Mouse (Mus musculus): ENCODE data around the gene Tulp4. TPM values are rescaled to one million over a fixed set of nuclear protein-coding genes. Genes with fewer than 3 reads are reported as not detected.

Gene Tulp4
- polyA plus RNA-seq, 1 experiment from 2014 or later, result 113 TPM

DNA sequence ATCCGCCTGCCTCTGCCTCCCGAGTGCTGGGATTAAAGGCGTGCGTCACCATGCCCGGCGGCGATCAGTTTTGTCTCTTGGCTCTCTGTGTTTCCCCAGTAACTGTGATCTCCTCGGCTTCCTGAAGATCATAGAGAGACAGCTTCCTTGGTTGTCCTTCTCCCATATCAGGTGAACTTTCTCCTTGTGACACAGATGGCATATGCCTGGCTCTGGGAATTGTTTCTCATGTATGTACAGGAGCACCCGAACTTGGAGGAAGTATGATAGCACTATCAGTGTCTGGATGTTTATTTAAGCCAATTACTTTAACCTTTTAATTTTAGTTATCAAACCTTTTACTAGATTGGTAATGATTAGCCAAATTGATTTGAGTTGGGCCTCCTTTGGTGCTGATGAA is 8.8 kb downstream of the Tulp4 start:
- 94% methylated on average over 9 of the region's 9 CpGs for WGBS
- no peak overlapping the region for H3K27ac ChIP-seq (ENCODE audit: low read depth, low read length)

DNA sequence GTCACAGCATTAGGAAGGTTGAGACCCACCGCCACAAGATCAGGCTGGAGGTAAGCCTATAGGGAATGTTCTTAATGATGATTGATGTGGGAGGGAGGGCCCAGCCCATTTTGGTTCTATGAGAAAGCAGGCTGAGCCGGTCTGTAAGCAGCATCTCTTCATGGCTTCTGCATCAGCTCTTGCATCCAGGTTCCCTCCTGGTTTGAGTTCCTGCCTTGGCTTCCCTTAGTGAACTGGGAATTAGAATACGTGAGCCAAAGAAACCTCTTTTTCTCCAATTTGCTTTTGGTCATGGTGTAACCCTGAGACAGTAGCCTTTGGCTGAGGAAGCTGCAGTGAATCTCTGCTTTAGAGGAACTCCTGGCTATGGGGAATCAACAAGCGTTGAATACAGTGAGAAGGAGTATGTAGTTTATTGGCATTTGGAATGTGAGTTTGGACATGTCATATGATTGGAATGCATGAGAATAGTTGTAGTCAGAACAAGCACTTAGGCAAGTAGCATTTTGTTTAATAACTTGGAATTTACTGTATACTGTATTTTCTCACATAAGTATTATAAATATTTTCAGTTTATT is 11.0 kb downstream of the Tulp4 start:
- peaks cover 3% of the 10 kb centered on the region for H3K36me3 ChIP-seq (ENCODE audit: control insufficient read depth, insufficient read depth, low read length)
- no peaks in the 10 kb centered on the region for H3K27me3 ChIP-seq (replicated peaks; ENCODE audit: control insufficient read depth, insufficient read depth, low read length)
- peaks cover 3% of the 10 kb centered on the region; the same call in 1 of the 2 replicates for H3K4me1 ChIP-seq (ENCODE audit: control insufficient read depth, insufficient read depth, low read depth, low read length)
- no peaks in the 10 kb centered on the region for H3K9me3 ChIP-seq (ENCODE audit: control insufficient read depth, low read length)
- ATAC-seq, result no peak
- no peak overlapping the region for H3K4me3 ChIP-seq (ENCODE audit: low read length)
- H3K4me2 ChIP-seq (ENCODE audit: low read length), result no peak overlapping the region
- H3K27ac ChIP-seq (ENCODE audit: low read depth, low read length), result no peak overlapping the region
- WGBS, result 69% methylated on average over 4 of the region's 4 CpGs
- H3K9ac ChIP-seq (ENCODE audit: low read depth, low read length), result no peak overlapping the region

More for the DNA sequence above, 8.8 kb downstream of the Tulp4 start:
- H3K4me1 ChIP-seq (ENCODE audit: control insufficient read depth, insufficient read depth, low read depth, low read length), result peaks cover 3% of the 10 kb centered on the region; the same call in 1 of the 2 replicates
- no peak overlapping the region for H3K9ac ChIP-seq (ENCODE audit: low read depth, low read length)
- no peak overlapping the region for H3K4me2 ChIP-seq (ENCODE audit: low read length)
- H3K36me3 ChIP-seq (ENCODE audit: control insufficient read depth, insufficient read depth, low read length), result no peaks in the 10 kb centered on the region; the same call in 1 of the 2 replicates
- no peaks in the 10 kb centered on the region for H3K27me3 ChIP-seq (replicated peaks; ENCODE audit: control insufficient read depth, insufficient read depth, low read length)
- H3K4me3 ChIP-seq (ENCODE audit: low read length), result no peak overlapping the region
- ATAC-seq, result no peak
- no peaks in the 10 kb centered on the region for H3K9me3 ChIP-seq (ENCODE audit: control insufficient read depth, low read length)

DNA sequence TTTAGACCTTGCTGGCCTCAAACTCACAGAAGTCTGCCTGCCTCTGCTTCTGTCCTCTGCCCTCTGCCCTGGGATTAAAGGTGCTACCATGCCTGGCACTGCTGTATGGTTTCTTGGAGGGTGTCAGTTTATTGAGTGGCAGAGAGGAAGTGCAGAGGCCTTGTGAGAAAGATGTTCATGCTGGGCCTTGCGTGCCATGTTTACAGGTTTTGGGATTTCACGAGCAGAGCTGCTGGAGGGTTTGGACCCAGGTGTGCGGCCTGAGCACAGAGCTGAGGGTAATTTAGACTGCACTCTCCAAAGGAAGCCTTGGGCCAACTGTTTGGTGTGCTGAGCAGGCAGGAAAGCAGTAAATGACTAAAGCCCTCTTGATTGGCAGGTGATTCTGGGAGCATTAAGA is 11.7 kb downstream of the Tulp4 start:
- Histone ChIP-seq H3K4me2 (ENCODE audit: low read length) (no peak overlapping the region), H3K36me3 (ENCODE audit: control insufficient read depth, insufficient read depth, low read length) (peaks cover 9% of the 10 kb centered on the region), H3K27ac (ENCODE audit: low read depth, low read length) (no peak overlapping the region), H3K27me3 (replicated peaks; ENCODE audit: control insufficient read depth, insufficient read depth, low read length) (no peaks in the 10 kb centered on the region), H3K9ac (ENCODE audit: low read depth, low read length) (no peak overlapping the region), H3K4me1 (ENCODE audit: control insufficient read depth, insufficient read depth, low read depth, low read length) (peaks cover 3% of the 10 kb centered on the region; the same call in 1 of the 2 replicates), H3K9me3 (ENCODE audit: control insufficient read depth, low read length) (no peaks in the 10 kb centered on the region), H3K4me3 (ENCODE audit: low read length) (no peak overlapping the region)
- 74% methylated on average over 3 of the region's 3 CpGs for WGBS
- ATAC-seq, result no peak

DNA sequence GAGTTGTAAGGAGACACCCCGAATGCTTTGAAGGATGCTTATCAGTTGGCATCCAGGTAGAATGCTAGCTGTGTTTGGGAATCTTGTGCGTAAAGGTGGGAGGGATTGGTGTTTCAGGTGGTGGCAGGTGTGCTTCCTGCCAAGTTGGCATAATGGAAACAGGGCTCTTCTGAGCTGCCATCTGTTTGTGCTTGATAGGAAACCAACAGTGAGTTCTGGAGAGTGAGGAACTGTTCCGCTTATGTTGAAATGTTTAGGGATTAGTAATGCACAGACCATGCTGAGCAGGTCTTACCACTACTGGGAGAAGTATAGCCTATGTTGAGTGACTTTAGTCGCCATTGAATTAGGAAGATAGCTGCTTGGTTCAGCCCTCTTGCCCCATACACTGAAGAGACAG is 12.6 kb downstream of the Tulp4 start:
- Histone ChIP-seq H3K9me3 (ENCODE audit: control insufficient read depth, low read length) (no peaks in the 10 kb centered on the region), H3K27me3 (replicated peaks; ENCODE audit: control insufficient read depth, insufficient read depth, low read length) (no peaks in the 10 kb centered on the region), H3K36me3 (ENCODE audit: control insufficient read depth, insufficient read depth, low read length) (peaks cover 12% of the 10 kb centered on the region), H3K4me1 (ENCODE audit: control insufficient read depth, insufficient read depth, low read depth, low read length) (peaks cover 3% of the 10 kb centered on the region; the same call in 1 of the 2 replicates), H3K27ac (ENCODE audit: low read depth, low read length) (no peak overlapping the region), H3K4me3 (ENCODE audit: low read length) (no peak overlapping the region), H3K9ac (ENCODE audit: low read depth, low read length) (no peak overlapping the region), H3K4me2 (ENCODE audit: low read length) (no peak overlapping the region)
- WGBS, result 79% methylated on average over 4 of the region's 4 CpGs
- ATAC-seq, result no peak

DNA sequence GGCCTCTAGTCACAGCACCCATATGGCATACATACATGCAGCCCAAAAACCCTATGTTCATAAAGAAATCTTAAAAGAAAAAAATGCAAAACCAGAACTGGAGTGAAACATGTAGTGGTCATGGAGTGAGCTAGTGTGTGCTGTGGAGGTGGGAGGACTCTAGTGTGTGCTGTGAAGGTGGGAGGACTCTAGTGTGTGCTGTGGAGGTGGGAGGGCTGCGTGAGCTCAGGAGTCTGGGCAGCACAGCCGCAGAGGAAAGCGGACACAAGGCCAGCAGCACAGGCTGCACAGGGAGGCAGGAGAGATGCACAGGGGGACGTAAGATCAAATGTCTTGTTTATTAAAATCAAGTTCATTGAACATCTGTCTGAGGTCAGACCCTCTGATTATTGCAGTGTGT is 17.5 kb downstream of the Tulp4 start:
- 87% methylated on average over 4 of the region's 4 CpGs for WGBS
- Histone ChIP-seq H3K27me3 (replicated peaks; ENCODE audit: control insufficient read depth, insufficient read depth, low read length) (no peaks in the 10 kb centered on the region), H3K4me2 (ENCODE audit: low read length) (no peak overlapping the region), H3K9me3 (ENCODE audit: control insufficient read depth, low read length) (no peaks in the 10 kb centered on the region), H3K27ac (ENCODE audit: low read depth, low read length) (no peak overlapping the region), H3K4me3 (ENCODE audit: low read length) (no peak overlapping the region), H3K36me3 (ENCODE audit: control insufficient read depth, insufficient read depth, low read length) (peaks cover 16% of the 10 kb centered on the region), H3K9ac (ENCODE audit: low read depth, low read length) (no peak overlapping the region), H3K4me1 (ENCODE audit: control insufficient read depth, insufficient read depth, low read depth, low read length) (no peaks in the 10 kb centered on the region)
- no peak for ATAC-seq

DNA sequence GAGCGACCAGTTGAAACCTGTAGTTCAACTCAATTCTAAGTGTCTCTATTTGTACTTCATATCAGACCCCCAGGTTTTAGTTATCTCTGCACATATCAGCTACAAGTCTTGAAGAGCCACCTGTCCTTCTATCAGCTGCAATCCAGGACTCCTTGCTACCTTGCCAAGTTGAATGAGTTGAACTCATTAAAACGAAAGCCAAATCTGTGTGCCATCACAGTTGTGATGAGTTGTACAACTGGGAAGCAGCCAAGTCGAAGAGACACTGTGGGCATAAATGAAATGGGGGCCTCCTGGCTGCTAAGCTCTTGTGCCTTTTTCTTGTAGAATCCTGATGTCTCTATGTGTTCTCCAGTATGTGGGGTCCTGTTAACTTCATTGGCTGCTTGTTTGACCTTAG is 19.2 kb downstream of the Tulp4 start:
- Histone ChIP-seq H3K9me3 (ENCODE audit: control insufficient read depth, low read length) (no peaks in the 10 kb centered on the region), H3K9ac (ENCODE audit: low read depth, low read length) (no peak overlapping the region), H3K36me3 (ENCODE audit: control insufficient read depth, insufficient read depth, low read length) (peaks cover 16% of the 10 kb centered on the region), H3K27me3 (replicated peaks; ENCODE audit: control insufficient read depth, insufficient read depth, low read length) (no peaks in the 10 kb centered on the region), H3K4me3 (ENCODE audit: low read length) (no peak overlapping the region), H3K4me2 (ENCODE audit: low read length) (no peak overlapping the region), H3K4me1 (ENCODE audit: control insufficient read depth, insufficient read depth, low read depth, low read length) (no peaks in the 10 kb centered on the region), H3K27ac (ENCODE audit: low read depth, low read length) (no peak overlapping the region)
- ATAC-seq, result no peak
- 90% methylated on average over 3 of the region's 3 CpGs for WGBS

DNA sequence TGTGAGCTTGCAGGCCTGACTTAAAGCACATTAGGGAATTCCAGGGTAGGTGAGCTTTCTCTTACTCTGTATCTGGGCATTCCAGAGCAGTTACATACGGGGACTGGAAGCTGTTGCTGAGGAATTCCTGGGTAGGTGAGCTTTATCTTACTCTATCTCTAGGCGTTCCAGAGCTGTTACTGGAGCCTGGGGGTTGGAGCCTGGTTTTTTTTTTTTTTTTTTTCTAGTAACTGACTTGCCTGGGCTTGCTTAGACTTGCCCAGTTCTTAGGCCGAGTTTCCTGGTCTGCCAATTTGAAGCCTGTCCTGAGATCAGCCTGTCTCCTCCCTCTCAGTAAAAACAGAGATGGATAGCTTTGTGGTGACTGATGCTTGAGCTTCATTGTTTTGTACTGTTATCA is 21.8 kb downstream of the Tulp4 start:
- ATAC-seq, result no peak
- WGBS, result 65% methylated on average over 3 of the region's 3 CpGs
- H3K27me3 ChIP-seq (replicated peaks; ENCODE audit: control insufficient read depth, insufficient read depth, low read length), result no peaks in the 10 kb centered on the region

DNA sequence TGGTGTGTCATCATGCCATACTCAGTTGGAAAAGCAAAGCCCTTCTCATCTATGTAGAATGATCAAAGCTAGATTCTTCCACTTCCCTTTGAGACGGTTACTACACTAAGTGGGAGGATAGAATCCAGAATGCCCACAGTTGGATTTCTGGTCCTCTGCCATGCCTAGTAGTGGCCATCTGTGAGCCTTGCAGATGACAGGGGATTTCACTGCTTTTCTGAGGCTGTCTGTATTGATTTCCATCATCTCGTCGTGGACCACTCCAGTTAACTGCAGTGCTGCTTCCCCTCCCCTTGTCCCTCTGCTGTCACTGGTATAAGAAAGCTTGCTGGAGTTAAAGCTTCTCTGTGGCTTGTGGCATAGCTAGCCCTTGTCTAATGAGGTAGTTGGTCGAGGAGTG is 23.1 kb downstream of the Tulp4 start:
- H3K9me3 ChIP-seq (ENCODE audit: control insufficient read depth, low read length), result no peaks in the 10 kb centered on the region
- no peaks in the 10 kb centered on the region for H3K4me1 ChIP-seq (ENCODE audit: control insufficient read depth, insufficient read depth, low read depth, low read length)
- 67% methylated on average over 4 of the region's 4 CpGs for WGBS
- no peak overlapping the region for H3K4me2 ChIP-seq (ENCODE audit: low read length)
- peak; percentile 72 for ATAC-seq
- H3K36me3 ChIP-seq (ENCODE audit: control insufficient read depth, insufficient read depth, low read length), result peaks cover 6% of the 10 kb centered on the region
- no peaks in the 10 kb centered on the region for H3K27me3 ChIP-seq (replicated peaks; ENCODE audit: control insufficient read depth, insufficient read depth, low read length)
- no peak overlapping the region for H3K27ac ChIP-seq (ENCODE audit: low read depth, low read length)
- no peak overlapping the region for H3K9ac ChIP-seq (ENCODE audit: low read depth, low read length)
- H3K4me3 ChIP-seq (ENCODE audit: low read length), result no peak overlapping the region

More for the DNA sequence above, 21.8 kb downstream of the Tulp4 start:
- Histone ChIP-seq H3K36me3 (ENCODE audit: control insufficient read depth, insufficient read depth, low read length) (peaks cover 9% of the 10 kb centered on the region), H3K4me1 (ENCODE audit: control insufficient read depth, insufficient read depth, low read depth, low read length) (no peaks in the 10 kb centered on the region), H3K9ac (ENCODE audit: low read depth, low read length) (no peak overlapping the region), H3K4me3 (ENCODE audit: low read length) (no peak overlapping the region), H3K4me2 (ENCODE audit: low read length) (no peak overlapping the region), H3K9me3 (ENCODE audit: control insufficient read depth, low read length) (no peaks in the 10 kb centered on the region), H3K27ac (ENCODE audit: low read depth, low read length) (no peak overlapping the region)

DNA sequence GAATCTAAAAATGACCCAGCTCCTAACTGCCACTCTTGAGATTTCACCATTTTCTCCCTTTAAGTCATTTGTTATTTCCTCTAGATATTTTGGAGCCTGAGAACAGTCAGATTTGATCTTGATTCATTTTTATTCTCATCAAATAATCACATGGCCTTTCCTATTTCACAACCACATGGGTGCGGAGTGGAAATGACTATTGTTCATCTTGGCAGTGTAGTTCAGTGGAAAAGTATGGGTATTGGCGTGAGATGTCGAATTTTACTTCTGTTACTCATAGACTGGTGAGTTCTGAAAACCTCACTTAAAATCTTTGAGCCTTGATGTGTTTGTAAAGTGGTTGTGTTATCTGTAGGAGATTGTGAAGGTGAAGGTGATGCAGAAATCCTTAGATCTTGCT is 24.8 kb downstream of the Tulp4 start:
- Histone ChIP-seq H3K4me2 (ENCODE audit: low read length) (no peak overlapping the region), H3K36me3 (ENCODE audit: control insufficient read depth, insufficient read depth, low read length) (peaks cover 2% of the 10 kb centered on the region; the same call in 1 of the 2 replicates), H3K4me1 (ENCODE audit: control insufficient read depth, insufficient read depth, low read depth, low read length) (no peaks in the 10 kb centered on the region), H3K9ac (ENCODE audit: low read depth, low read length) (no peak overlapping the region), H3K4me3 (ENCODE audit: low read length) (no peak overlapping the region), H3K27me3 (replicated peaks; ENCODE audit: control insufficient read depth, insufficient read depth, low read length) (no peaks in the 10 kb centered on the region), H3K27ac (ENCODE audit: low read depth, low read length) (no peak overlapping the region), H3K9me3 (ENCODE audit: control insufficient read depth, low read length) (no peaks in the 10 kb centered on the region)
- WGBS, result 96% methylated on average over 3 of the region's 3 CpGs
- no peak for ATAC-seq
